Mouse (Mus musculus) G1E-ER4 (cell line): Measurements from ENCODE around the gene Pdzd2. TPM values are rescaled to one million over a fixed set of nuclear protein-coding genes. Genes with fewer than 3 reads are reported as not detected.

ENCODE experiments used
- GATA1 ChIP-seq: IDR thresholded peaks from one replicate; pipeline ENCODE4 v1.8.0; 2012; ENCODE audit warnings: low read length, inconsistent platforms
- polyA plus RNA-seq: library from polyadenylated mRNA; stranded (reverse); fragments of >175 nt; gene quantifications from 2 replicates; pipeline ENCODE4 v1.2.3, GENCODE M21; 2012

Pdzd2 gene
- polyA plus RNA-seq, 1 experiment = 0.29 TPM

GRCm38 (mm10) chr15:12351470-12351869 lies 388.3 kb downstream of the Pdzd2 start:
- TF ChIP-seq GATA1 = no peak

DNA sequence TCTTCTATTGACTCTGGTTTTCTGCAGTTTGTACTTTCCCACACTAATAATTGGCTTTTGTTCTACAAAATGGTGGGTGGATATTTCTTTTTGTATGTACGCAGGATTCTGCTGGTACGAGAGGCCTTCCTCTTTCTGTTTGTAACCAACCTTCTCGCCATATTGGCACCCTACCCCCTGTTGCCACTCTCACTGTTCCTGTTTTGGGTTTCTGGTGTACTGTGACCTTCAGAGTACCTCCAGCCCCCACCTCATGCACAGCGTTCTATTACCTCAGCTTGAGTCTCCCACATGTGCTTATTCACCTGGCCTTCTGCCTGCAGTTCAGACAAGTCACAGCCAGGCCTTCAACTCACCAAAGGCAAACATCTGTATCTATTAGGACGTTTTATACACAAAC lies 389.9 kb downstream of the Pdzd2 start:
- no peak for TF ChIP-seq GATA1

GRCm38 (mm10) chr15:12348950-12349349 lies 390.8 kb downstream of the Pdzd2 start:
- no peak for TF ChIP-seq GATA1

DNA sequence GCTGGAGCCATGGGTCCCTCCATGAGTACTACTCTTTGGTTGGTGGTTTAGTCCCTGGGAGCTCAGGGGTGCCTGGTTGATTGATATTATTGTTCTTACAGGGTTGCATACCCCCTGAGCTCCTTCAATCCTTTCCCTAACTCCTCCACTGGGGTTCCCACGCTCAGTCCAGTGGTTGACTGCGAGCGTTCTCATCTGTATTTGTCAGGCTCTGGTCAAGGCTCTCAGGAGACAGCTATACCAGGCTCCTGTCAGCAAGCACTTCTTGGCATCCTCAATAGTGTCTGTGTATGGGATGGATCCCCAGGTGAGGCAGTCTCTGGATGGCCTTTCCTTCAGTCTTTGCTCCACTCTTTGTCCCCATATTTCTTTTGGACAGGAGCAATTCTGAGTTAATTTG lies 392.8 kb downstream of the Pdzd2 start:
- no peak for TF ChIP-seq GATA1

GRCm38 (mm10) chr15:12341401-12341758 lies 398.3 kb downstream of the Pdzd2 start:
- TF ChIP-seq GATA1 = no peak

DNA sequence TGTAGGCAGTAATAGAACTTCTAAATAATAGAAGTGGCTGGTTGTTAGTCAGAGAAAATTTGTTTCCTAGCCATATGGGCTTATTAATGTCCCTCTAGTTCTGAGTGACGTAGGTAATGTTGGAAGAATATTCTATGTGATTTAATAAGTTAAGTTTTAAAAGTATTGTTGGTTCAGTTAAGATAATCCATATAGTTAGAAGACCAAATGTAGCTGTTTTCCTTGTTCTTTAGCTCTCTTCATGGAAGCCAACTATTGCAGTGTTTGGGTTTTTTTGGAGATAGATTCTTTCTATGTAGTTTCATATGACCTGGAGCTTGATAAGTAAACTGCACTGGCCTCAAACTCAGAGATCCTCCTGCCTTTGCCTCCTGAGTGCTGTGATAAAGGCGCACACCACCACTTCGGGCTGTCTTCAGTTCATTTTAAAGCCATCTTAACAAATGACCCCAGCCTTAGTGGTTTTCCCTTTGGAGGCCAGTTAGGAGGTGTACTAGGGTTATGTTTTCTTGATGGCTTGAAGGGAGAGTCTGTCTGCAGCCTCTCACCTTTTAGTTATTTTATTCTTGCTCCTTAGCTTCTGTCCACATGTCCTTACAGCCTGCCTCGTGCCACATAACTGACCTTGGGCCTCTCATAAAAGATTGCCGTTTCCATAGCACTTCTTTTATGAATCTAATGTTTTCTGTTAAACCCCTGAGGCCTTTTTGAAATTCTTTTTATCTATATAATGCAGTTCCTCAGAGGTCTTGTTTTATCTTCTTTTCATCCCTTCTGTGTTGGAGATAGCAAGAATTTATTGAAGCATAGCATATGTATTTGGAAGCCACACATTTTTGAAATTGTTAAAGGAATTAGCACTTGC lies 399.0 kb downstream of the Pdzd2 start:
- peak; percentile 24 for TF ChIP-seq GATA1

DNA sequence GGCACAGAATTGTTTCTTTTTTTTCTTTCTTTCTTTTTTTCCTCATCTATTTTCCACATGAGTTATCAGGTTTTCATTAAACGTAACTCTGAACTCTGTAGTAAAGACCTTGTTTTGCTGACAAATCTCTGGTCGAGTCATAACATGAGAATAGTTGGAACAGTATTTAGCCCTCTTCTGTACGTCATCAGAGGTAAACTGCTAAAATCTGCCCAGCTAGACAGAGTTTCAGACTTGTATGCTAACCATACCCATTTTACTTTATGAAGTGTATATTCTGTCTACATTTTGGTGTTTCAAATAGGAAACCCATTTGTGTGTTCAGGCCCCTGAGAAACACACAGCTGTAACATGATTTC lies 402.0 kb downstream of the Pdzd2 start:
- no peak for TF ChIP-seq GATA1

DNA sequence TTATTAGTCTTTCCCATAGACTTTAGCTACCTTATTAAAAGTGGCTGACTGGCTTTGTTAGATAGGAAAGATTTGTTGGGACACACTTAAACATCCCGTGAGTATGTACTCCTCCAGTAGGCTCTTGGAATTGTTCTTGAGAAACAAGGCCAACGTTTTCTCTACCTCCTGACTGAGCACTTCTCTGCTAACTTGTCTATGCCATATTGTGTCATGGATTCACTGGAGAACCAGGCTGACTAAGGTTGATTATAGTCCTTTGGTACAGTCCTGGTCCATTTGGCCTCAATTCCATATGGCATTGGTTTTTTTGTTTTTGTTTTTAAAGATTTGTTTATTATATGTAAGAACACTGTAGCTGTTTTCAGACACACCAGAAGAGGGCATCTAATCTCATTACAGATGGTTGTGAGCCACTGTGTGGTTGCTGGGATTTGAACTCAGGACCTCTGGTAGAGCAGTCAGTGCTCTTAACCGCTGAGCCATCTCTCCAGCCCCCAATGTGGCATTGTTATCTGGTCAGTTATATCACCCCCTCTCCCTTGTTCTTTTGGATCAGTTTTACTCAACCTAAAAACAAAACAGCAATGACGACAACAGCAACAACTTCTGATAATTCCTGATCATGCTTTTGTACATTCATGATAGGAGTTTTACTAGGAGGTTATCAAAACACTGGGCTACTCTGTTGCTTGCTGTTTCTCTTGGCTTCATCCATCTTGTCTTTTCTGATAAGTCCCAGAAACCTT lies 402.5 kb downstream of the Pdzd2 start:
- peak; percentile 90 for TF ChIP-seq GATA1

DNA sequence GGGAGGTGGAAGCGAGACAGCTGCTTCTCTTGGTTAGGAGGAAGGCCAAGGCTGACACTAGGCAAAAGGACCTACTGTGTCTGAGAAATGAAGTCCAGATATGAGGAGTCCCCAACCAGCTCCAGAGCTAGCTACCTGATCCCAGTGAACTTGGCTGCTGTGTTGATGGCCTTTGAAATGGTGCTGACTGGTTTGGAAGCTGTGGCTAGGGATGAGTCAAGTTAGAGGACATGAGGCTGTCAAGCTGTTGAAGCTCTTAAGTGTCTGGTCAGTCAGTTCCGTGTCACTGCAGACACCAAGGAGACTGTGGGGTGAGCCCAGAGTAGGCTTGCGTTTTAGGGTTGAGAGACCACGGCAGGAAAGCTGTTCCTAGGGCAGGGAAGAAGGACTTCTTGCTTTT lies 405.3 kb downstream of the Pdzd2 start:
- TF ChIP-seq GATA1 = no peak

DNA sequence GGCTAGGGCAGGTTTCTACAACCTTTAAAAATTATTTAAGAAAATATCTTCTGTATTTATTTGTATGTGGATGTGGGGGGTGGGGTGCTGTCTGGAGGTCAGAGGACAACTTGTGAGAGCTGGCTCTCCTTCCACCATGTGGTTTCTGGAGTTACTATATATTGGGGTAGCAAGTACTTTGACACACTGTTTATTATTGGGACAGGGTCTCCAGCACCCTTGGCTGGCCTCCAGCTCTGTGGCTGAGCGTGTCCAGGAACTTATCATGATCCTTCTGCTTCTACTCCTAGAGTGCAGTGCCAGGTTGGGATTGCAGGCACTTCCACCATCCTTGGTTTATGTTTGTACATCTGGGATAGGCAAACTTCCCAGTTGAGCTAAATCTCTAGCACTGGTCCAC lies 408.4 kb downstream of the Pdzd2 start:
- no peak for TF ChIP-seq GATA1

- TF ChIP-seq GATA1 = no peak
Observed at GRCm38 (mm10) chr15:12330892-12331291, 408.8 kb downstream of the Pdzd2 start.

DNA sequence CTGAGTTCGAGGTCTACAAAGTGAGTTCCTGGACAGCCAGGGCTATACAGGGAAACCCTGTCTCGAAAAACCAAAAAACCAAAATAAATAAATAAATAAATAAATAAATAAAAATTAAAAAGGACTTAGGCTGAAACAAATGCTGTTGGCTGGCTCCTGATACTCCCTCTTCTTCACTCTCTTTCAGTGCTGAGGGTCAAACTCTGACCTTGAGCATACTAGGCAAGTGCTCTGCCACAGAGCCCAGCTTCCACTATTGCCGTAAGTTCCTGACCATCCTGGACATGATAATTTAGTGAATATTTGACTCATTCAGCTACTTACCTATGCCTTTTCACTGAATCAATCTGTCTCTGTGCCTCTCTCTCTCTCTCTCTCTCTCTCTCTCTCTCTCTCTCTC lies 409.3 kb downstream of the Pdzd2 start:
- TF ChIP-seq GATA1 = no peak

- no peak for TF ChIP-seq GATA1
Observed at GRCm38 (mm10) chr15:12324326-12324725, 415.4 kb downstream of the Pdzd2 start.

- no peak for TF ChIP-seq GATA1
Observed at GRCm38 (mm10) chr15:12322676-12323402, 416.9 kb downstream of the Pdzd2 start.

DNA sequence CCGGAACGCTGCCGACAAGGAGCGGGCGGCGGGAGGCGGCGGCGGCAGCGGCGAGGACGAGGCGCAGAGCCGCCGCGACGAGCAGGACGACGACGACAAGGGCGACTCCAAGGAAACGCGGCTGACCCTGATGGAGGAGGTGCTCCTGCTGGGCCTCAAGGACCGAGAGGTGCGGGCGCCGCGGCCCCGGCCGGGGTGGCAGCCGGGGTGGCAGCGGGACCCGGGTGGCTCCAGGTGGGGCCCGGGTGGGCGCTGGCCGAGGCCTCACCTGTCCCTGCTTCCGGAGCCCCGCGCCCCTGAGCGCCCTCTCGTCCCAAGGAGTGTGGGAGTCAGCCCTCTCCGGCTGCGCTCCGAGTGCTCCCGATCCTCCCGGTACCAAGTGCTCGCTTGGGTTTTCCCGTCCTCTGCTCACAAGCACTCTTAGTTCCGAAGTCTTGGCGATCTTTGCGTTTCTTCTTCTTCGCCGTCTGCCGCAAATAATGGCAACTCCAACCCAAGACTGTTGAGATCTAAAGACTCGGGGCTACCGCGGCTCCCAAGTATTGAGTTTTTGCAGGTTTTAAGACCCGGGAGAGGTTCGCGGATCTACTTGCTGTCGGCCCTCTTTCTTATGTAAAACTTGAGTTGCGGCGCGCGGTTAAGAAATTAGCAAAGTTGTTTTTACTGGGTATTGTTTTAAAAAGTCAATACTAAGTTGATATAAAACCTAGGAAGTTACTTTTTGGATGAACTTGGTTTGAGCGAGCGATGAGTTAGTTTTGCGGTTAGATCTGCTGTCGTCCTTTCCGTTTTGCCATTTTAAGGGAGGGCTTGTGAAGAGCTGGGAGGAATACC lies 417.7 kb downstream of the Pdzd2 start, which contains the start of gene 1810049J17Rik:
Gene 1810049J17Rik, minus strand, starts transcription at position 112 of the 834 bp plus-strand sequence.
- TF ChIP-seq GATA1 = no peak
